Mouse (Mus musculus): Measurements from ENCODE around the gene Gnptab.
"Not testable (repeated sequence)": the region's sequence is repeated elsewhere in the genome, so short reads cannot be mapped to it uniquely, and the experiment has no call there.

Gnptab gene

GRCm38 (mm10) chr10:88379013-88379885, at the start of gene Gnptab, which contains the start of gene Dram1:
TSS of gene Gnptab (plus strand) at chr10:88379132.
TSS of gene Dram1 (minus strand) at chr10:88379080.
- peak; percentile 85 for DNase-seq (ENCODE audit: extremely low spot score)

GRCm38 (mm10) chr10:88330695-88331094, 48.2 kb upstream of the Gnptab start:
- no peak for DNase-seq (ENCODE audit: extremely low spot score)

- no peak for DNase-seq (ENCODE audit: extremely low spot score)
Measured at GRCm38 (mm10) chr10:88340660-88341059, 38.3 kb upstream of the Gnptab start.

- no peak for DNase-seq (ENCODE audit: extremely low spot score)
Measured at GRCm38 (mm10) chr10:88341368-88341767, 37.6 kb upstream of the Gnptab start.

GRCm38 (mm10) chr10:88345899-88346401, 33.0 kb upstream of the Gnptab start:
- DNase-seq (ENCODE audit: extremely low spot score) = no peak

GRCm38 (mm10) chr10:88346454-88347245, 32.3 kb upstream of the Gnptab start:
- DNase-seq (ENCODE audit: extremely low spot score) = no peak

GRCm38 (mm10) chr10:88349800-88350199, 29.1 kb upstream of the Gnptab start:
- DNase-seq (ENCODE audit: extremely low spot score) = no peak

GRCm38 (mm10) chr10:88350687-88351086, 28.2 kb upstream of the Gnptab start:
- DNase-seq (ENCODE audit: extremely low spot score) = no peak

GRCm38 (mm10) chr10:88351411-88352103, 27.4 kb upstream of the Gnptab start:
- DNase-seq (ENCODE audit: extremely low spot score) = no peak

- no peak for DNase-seq (ENCODE audit: extremely low spot score)
Measured at GRCm38 (mm10) chr10:88352549-88352948, 26.4 kb upstream of the Gnptab start.

GRCm38 (mm10) chr10:88354599-88354998, 24.3 kb upstream of the Gnptab start:
- no peak for DNase-seq (ENCODE audit: extremely low spot score)

- no peak for DNase-seq (ENCODE audit: extremely low spot score)
Measured at GRCm38 (mm10) chr10:88356114-88356982, 22.6 kb upstream of the Gnptab start.

GRCm38 (mm10) chr10:88356983-88357559, 21.9 kb upstream of the Gnptab start:
- DNase-seq (ENCODE audit: extremely low spot score) = peak; percentile 53

GRCm38 (mm10) chr10:88362218-88362617, 16.7 kb upstream of the Gnptab start:
- no peak for DNase-seq (ENCODE audit: extremely low spot score)

- no peak for DNase-seq (ENCODE audit: extremely low spot score)
Measured at GRCm38 (mm10) chr10:88364221-88364620, 14.7 kb upstream of the Gnptab start.

- no peak for DNase-seq (ENCODE audit: extremely low spot score)
Measured at GRCm38 (mm10) chr10:88369233-88369632, 9.7 kb upstream of the Gnptab start.

- DNase-seq (ENCODE audit: extremely low spot score) = no peak
Measured at GRCm38 (mm10) chr10:88371793-88372192, 7.1 kb upstream of the Gnptab start.

GRCm38 (mm10) chr10:88372436-88372835, 6.5 kb upstream of the Gnptab start:
- no peak for DNase-seq (ENCODE audit: extremely low spot score)

GRCm38 (mm10) chr10:88372945-88373344, 6.0 kb upstream of the Gnptab start:
- DNase-seq (ENCODE audit: extremely low spot score) = not testable (repeated sequence)

GRCm38 (mm10) chr10:88374984-88375383, 3.9 kb upstream of the Gnptab start:
- DNase-seq (ENCODE audit: extremely low spot score) = no peak
